Mouse (Mus musculus) lung, postnatal 0 days (tissue): ENCODE measurements around the gene Slc44a5.

Source experiments
- CTCF ChIP-seq: IDR thresholded peaks from 2 replicates; pipeline ENCODE4 v1.5.1; 2016; ENCODE audit warnings: antibody characterized with exemption, mild to moderate bottlenecking
- EP300 ChIP-seq: IDR thresholded peaks from 2 replicates; pipeline ENCODE4 v1.6.1; 2016; ENCODE audit warnings: antibody characterized with exemption, mild to moderate bottlenecking, control low read depth

- TF ChIP-seq CTCF (no peak), EP300 (no peak)
These were observed 215.4 kb downstream of the Slc44a5 start for GRCm38 (mm10) chr3:154188668-154189067.
